Mouse (Mus musculus) embryonic facial prominence, embryonic 11.5 days (tissue): Measurements from ENCODE around the gene Caml. TPM values are rescaled to one million over a fixed set of nuclear protein-coding genes. Genes with fewer than 3 reads are reported as not detected.

Experiments
- ATAC-seq: fragments of 200-750 bp; cut with Nextera tagmentation; replicated peaks from 2 replicates; pipeline ENCODE4 v1.8.0; 2017; ENCODE audit warnings: low read depth; ENCODE audit not compliant: insufficient number of reproducible peaks, low FRiP score, low TSS enrichment
- DNase-seq: peaks from one replicate; pipeline ENCODE4 v3.0.0-alpha.2; 2015; ENCODE audit warnings: low spot score
- H3K27ac ChIP-seq: fragments of 300-500 bp; sonication (generic); replicated peaks from 2 replicates; pipeline ENCODE4 v1.5.1; 2014; ENCODE audit warnings: mild to moderate bottlenecking, low read depth, low read length, control low read depth
- H3K27me3 ChIP-seq: fragments of 300-500 bp; sonication (generic); 2 replicates; pipeline ENCODE4 v1.6.1; 2014; ENCODE audit warnings: mild to moderate bottlenecking, low read length, moderate library complexity, mixed read lengths; ENCODE audit not compliant: control insufficient read depth, insufficient read depth
- H3K36me3 ChIP-seq: fragments of 300-500 bp; sonication (generic); replicated peaks from 2 replicates; pipeline ENCODE4 v1.6.1; 2014; ENCODE audit warnings: low read depth, mild to moderate bottlenecking, low read length, moderate library complexity, mixed read lengths; ENCODE audit not compliant: control insufficient read depth, insufficient read depth
- H3K4me1 ChIP-seq: fragments of 300-500 bp; sonication (generic); 2 replicates; pipeline ENCODE4 v1.6.1; 2014; ENCODE audit warnings: low read length, mixed read lengths; ENCODE audit not compliant: control insufficient read depth, insufficient read depth
- H3K4me2 ChIP-seq: fragments of 300-500 bp; sonication (generic); 2 replicates; pipeline ENCODE4 v1.6.1; 2014; ENCODE audit warnings: low read depth, mild to moderate bottlenecking, control low read depth, low read length, moderate library complexity
- H3K4me3 ChIP-seq: fragments of 300-500 bp; sonication (generic); 2 replicates; pipeline ENCODE4 v1.5.1; 2014; ENCODE audit warnings: low read depth, low read length, control low read depth
- H3K9ac ChIP-seq: fragments of 300-500 bp; sonication (generic); replicated peaks from 2 replicates; pipeline ENCODE4 v1.6.1; 2014; ENCODE audit warnings: mild to moderate bottlenecking, control low read depth, low read length
- H3K9me3 ChIP-seq: fragments of 300-500 bp; sonication (generic); replicated peaks from 2 replicates; pipeline ENCODE4 v1.6.1; 2016; ENCODE audit warnings: mild to moderate bottlenecking, low read length, inconsistent platforms, mixed read lengths; ENCODE audit not compliant: control insufficient read depth
- WGBS: fragments of 180-500 bp; shearing (Covaris S2); extraction: QIAGEN DNeasy Blood & Tissue Kit; methylation state at CpG from one replicate; pipeline ENCODE4 v1.1.7; 2014; 5-methylcytosine and 5-hydroxymethylcytosine counted together
- polyA plus RNA-seq: library from polyadenylated mRNA; unstranded; fragments of >200 nt; fragmentation: Nextera tagmentation; extraction: Ambion mirVana; gene quantifications from 2 replicates; pipeline ENCODE4 v1.2.1, GENCODE M21; 2014

Gene Caml
- polyA plus RNA-seq, 1 experiment from 2014 or later = 62.3 TPM

GRCm38 (mm10) chr13:55672711-55673110 is 49.9 kb downstream of the Caml start:
- WGBS = 96% methylated on average over 6 of the region's 6 CpGs
- ATAC-seq (no peak), DNase-seq (no peak)
- Histone ChIP-seq H3K4me3 (no peak overlapping the region), H3K36me3 (peaks cover 21% of the 10 kb centered on the region), H3K4me1 (no peaks in the 10 kb centered on the region), H3K27ac (no peak overlapping the region), H3K27me3 (no peaks in the 10 kb centered on the region), H3K4me2 (no peak overlapping the region), H3K9ac (no peak overlapping the region), H3K9me3 (no peaks in the 10 kb centered on the region)

GRCm38 (mm10) chr13:55677364-55677763 is 54.6 kb downstream of the Caml start:
- Histone ChIP-seq H3K27ac (no peak overlapping the region), H3K4me2 (no peak overlapping the region), H3K36me3 (peaks cover 15% of the 10 kb centered on the region), H3K9ac (no peak overlapping the region), H3K9me3 (no peaks in the 10 kb centered on the region), H3K4me1 (no peaks in the 10 kb centered on the region), H3K4me3 (no peak overlapping the region), H3K27me3 (no peaks in the 10 kb centered on the region)
- DNase-seq = no peak
- WGBS = 90% methylated on average over 8 of the region's 8 CpGs
- ATAC-seq = no peak

Other genes with a start within 250 kb of the Caml start
- 0.14 TPM in 1 of 2 replicates, not detected in the other for gene Slc34a1, start 224.8 kb upstream of the Caml start, polyA plus RNA-seq
- not detected in 2 replicates for gene Pfn3, start 207.8 kb upstream of the Caml start, polyA plus RNA-seq
- not detected in 2 replicates for gene F12, start 196.2 kb upstream of the Caml start, polyA plus RNA-seq
- 50.4 and 59.7 TPM in 2 replicates for gene Grk6, start 177.9 kb upstream of the Caml start, polyA plus RNA-seq
- 1.7 TPM in 2 replicates for gene Prr7, start 158.7 kb upstream of the Caml start, polyA plus RNA-seq
- 231 and 252 TPM in 2 replicates for gene Dbn1, start 134.9 kb upstream of the Caml start, polyA plus RNA-seq
- 124 and 136 TPM in 2 replicates for gene Pdlim7, start 109.3 kb upstream of the Caml start, polyA plus RNA-seq
- gene Dok3, start 93.7 kb upstream of the Caml start, polyA plus RNA-seq = 1.0 and 1.3 TPM in 2 replicates
- gene Ddx41, start 86.3 kb upstream of the Caml start, polyA plus RNA-seq = 77.7 and 81.4 TPM in 2 replicates
- 36.7 and 37.0 TPM in 2 replicates for gene Fam193b, start 51.9 kb upstream of the Caml start, polyA plus RNA-seq
- gene Tmed9, start 49.3 kb upstream of the Caml start, polyA plus RNA-seq = 55.6 and 57.8 TPM in 2 replicates
- gene B4galt7, start 23.1 kb upstream of the Caml start, polyA plus RNA-seq = 14.2 and 16.3 TPM in 2 replicates
- gene Ddx46, start 12.0 kb downstream of the Caml start, polyA plus RNA-seq = 54.1 and 58.0 TPM in 2 replicates
- gene B230219D22Rik, start 70.1 kb downstream of the Caml start, polyA plus RNA-seq = 78.3 and 82.0 TPM in 2 replicates
- gene Txndc15, start 91.6 kb downstream of the Caml start, polyA plus RNA-seq = 97.6 and 99.6 TPM in 2 replicates
- gene Pcbd2, start 104.4 kb downstream of the Caml start, polyA plus RNA-seq = 40.8 and 44.7 TPM in 2 replicates
- not detected in 2 replicates for gene Catsper3, start 161.6 kb downstream of the Caml start, polyA plus RNA-seq
- gene Pitx1, start 213.2 kb downstream of the Caml start, polyA plus RNA-seq = 48.5 and 54.9 TPM in 2 replicates